Mouse (Mus musculus) left cerebral cortex, adult 18-20 months (tissue): ENCODE measurements around the gene Zbtb40. TPM values are rescaled to one million over a fixed set of nuclear protein-coding genes. Genes with fewer than 3 reads are reported as not detected.

Experiments
- DNase-seq, 2 experiments: peaks; one replicate each; pipeline ENCODE4 v3.0.0; 2021 to 2022; ENCODE audit warnings: low spot score in 2 of 2, mixed read lengths in 1 of 2
- total RNA-seq, 2 experiments: library from RNA; stranded (reverse); gene quantifications; 2 replicates each; pipeline ENCODE4 v1.2.3; 2021

Zbtb40 gene
- total RNA-seq, 2 experiments from 2014 or later: 13.1 to 14.0 TPM

DNA sequence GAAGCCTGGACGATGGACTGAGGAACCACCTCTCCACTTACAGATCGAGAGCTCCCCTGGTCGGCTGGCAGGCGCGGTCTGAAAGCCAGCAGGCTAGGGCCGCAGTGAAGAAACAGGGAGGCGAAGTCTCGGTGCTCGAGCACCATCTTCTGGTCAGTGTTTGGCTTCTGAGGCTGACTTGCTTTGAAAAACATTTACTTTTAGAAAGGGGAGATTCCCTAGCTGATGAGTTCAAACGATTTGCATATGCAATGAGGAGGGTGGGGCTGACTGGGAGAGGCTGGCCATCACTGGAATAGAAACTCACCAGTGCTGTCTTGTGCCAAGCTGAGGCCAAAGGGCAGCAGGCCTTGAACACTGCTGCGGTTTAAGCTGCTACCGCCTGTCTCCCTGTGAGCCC is 67.3 kb downstream of the Zbtb40 start:
- DNase-seq: peak; percentile 48 to 53

GRCm38 (mm10) chr4:136980921-136981320 is 67.7 kb downstream of the Zbtb40 start:
- no peak for DNase-seq

GRCm38 (mm10) chr4:136977244-136977643 is 71.4 kb downstream of the Zbtb40 start:
- DNase-seq: no peak

DNA sequence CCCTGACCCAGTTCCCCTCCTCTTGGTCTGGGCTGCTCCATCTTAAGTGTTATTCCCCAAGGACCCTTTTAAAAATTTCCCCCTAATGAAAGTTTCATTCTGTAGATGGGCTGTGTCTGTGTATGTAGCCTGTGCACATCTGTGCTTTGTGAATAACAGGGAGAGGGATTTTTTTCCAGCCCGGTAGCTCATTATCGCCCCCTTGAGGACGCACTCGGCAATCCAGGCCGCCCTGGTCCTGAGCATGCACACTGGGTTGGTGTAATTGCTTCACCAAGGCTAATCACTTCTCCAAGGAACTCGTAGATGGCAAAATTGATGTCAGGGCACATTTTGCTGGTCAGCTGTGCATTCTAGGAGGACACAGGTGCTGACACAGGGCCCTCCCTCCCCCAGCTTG is 77.7 kb downstream of the Zbtb40 start:
- DNase-seq: peak; percentile 32 to 55

- DNase-seq: no peak
These were observed 78.9 kb downstream of the Zbtb40 start for GRCm38 (mm10) chr4:136969503-136970276.

- DNase-seq: no peak
These were observed 79.5 kb downstream of the Zbtb40 start for GRCm38 (mm10) chr4:136969096-136969495.

- DNase-seq: no peak
These were observed 81.1 kb downstream of the Zbtb40 start for GRCm38 (mm10) chr4:136967511-136967910.

- DNase-seq: no peak
These were observed 81.9 kb downstream of the Zbtb40 start for GRCm38 (mm10) chr4:136966493-136967390.

DNA sequence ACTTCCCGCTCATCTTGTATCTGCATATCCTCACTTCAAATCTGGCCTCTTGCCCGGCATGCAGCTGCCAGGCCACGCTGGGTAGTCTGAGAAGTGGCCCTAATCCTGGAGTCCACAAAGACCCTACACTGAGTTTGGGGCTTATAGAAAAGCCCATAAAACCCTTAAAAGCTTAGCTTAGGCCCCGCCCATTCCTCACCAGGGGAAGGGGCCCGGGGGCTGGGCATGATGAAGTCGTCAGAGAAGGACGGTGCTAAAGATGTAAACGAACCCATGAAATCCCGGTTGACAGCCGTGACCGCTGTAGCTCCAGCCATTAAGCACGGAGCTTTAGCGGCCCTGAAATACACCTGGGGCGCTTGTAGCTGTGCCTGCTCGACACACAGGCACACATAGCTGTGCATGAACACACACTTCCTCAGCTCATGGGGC is 83.6 kb downstream of the Zbtb40 start:
- no peak for DNase-seq

GRCm38 (mm10) chr4:136962447-136962846 is 86.2 kb downstream of the Zbtb40 start:
- DNase-seq: no peak

- no peak for DNase-seq
These were observed 86.8 kb downstream of the Zbtb40 start for GRCm38 (mm10) chr4:136961642-136962285.

GRCm38 (mm10) chr4:136960581-136960980 is 88.0 kb downstream of the Zbtb40 start:
- no peak for DNase-seq

DNA sequence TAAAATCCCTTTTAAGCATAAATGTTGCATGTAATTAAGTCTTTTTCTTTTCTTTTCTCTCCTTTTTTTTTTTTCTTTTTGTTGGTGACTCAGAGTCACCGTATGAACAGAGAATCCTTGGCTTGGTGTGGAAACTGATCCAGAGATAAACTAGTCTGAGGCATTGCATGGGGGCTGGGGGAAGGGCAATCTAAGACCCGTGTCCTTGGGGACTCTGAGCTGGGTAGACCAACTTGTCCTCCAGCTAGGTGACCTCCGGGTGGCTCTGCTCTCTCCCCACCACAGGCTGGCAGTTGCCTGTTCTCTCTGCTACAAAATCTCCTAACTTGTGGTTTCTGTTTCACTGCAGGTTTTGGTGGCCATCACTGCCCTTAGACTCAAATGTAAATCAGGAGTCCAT is 88.5 kb downstream of the Zbtb40 start:
- DNase-seq: no peak

DNA sequence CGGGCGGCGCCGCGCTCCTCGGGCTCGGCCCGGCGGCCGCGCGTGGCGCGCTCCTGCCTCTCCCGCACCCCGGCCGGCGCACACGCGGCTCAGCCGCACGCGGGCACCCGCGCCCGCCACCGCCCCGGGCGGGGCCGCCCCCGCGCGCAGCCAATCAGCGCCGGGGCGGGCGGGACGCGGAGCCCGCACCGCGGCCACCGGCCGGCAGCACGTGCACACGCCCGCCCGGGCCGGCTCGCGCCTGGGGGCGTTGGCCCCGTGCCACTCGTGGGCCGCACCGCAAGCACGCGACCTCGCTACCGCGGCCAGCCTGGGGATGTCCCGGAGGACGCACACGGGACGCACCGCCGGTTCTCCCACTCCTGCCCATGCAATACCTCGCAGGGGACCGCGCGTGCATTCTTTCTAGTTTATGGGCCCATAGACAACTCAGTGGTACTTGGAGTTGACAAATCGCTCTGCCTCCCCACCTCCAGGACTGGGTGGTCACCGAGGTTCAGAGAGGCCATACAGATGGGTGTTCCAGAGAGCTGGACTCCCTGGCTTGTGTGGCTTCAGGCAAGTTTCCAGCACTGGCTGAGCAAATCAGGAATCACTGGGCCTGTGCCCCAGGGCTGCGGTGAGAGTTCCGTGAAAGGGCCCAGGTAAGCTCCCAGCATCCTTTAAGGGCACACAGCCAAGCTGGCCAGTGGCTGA is 91.7 kb downstream of the Zbtb40 start, which contains the start of gene Epha8:
Gene Epha8 (minus strand): TSS at position 66 of the 696 bp plus-strand sequence.
- DNase-seq: peak in 1 of 2 experiments; percentile 38

DNA sequence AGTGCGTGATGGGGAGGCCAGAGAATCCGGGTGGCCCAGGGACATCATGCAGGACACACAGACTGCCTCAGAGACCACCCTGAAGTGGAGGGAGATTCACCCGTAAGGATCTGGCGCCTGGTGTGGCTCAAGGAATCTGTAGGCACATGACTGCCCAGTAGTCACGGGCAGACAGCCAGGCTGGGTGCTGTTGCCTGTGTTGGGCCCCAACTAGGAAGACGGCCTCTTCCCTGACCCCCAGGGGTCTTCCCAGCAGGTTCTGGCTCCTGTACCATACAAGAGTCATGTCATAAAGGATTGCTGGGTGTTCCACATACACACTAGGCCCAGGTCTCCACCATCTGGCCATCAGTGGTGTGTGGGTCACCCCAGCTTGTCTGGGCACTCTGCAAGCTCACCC is 94.0 kb downstream of the Zbtb40 start:
- no peak for DNase-seq

GRCm38 (mm10) chr4:136949266-136949989 is 99.2 kb downstream of the Zbtb40 start:
- peak; percentile 20 to 28 for DNase-seq

- no peak for DNase-seq
These were observed 103.2 kb downstream of the Zbtb40 start for GRCm38 (mm10) chr4:136945397-136945796.

GRCm38 (mm10) chr4:136944558-136945350 is 103.8 kb downstream of the Zbtb40 start:
- no peak for DNase-seq

GRCm38 (mm10) chr4:136943175-136943574 is 105.4 kb downstream of the Zbtb40 start:
- DNase-seq: no peak
